Mouse (Mus musculus) forebrain, postnatal 0 days (tissue): ENCODE measurements around the gene Cmtm7. TPM values are rescaled to one million over a fixed set of nuclear protein-coding genes. Genes with fewer than 3 reads are reported as not detected.
A peak's percentile ranks its signal among the peaks of the same experiment; 100 is the strongest.

ENCODE experiments used
- ATAC-seq: fragments of 200-750 bp; cut with Nextera tagmentation; 2 replicates; pipeline ENCODE4 v1.8.0; 2017; ENCODE audit warnings: mild to moderate bottlenecking, moderate library complexity
- DNase-seq: peaks from one replicate; pipeline ENCODE4 v3.0.0-alpha.2; 2015
- H3K27ac ChIP-seq: fragments of 300-500 bp; sonication (generic); 2 replicates; pipeline ENCODE4 v1.5.1; 2014; ENCODE audit warnings: low read depth, mild to moderate bottlenecking, antibody characterized with exemption, low read length, moderate library complexity, mixed read lengths
- H3K27me3 ChIP-seq: fragments of 300-500 bp; sonication (generic); 2 replicates; pipeline ENCODE4 v1.6.1; 2014; ENCODE audit warnings: mild to moderate bottlenecking, low read length, mixed read lengths; ENCODE audit not compliant: insufficient read depth
- H3K36me3 ChIP-seq: fragments of 300-500 bp; sonication (generic); 2 replicates; pipeline ENCODE4 v1.6.1; 2014; ENCODE audit warnings: mild to moderate bottlenecking, moderate library complexity; ENCODE audit not compliant: insufficient read depth
- H3K4me1 ChIP-seq: fragments of 300-500 bp; sonication (generic); 2 replicates; pipeline ENCODE4 v1.6.1; 2014; ENCODE audit warnings: antibody characterized with exemption; ENCODE audit not compliant: insufficient read depth
- H3K4me2 ChIP-seq: fragments of 300-500 bp; sonication (generic); 2 replicates; pipeline ENCODE4 v1.6.1; 2014; ENCODE audit warnings: low read depth, mild to moderate bottlenecking, moderate library complexity
- H3K4me3 ChIP-seq: fragments of 300-500 bp; sonication (generic); 2 replicates; pipeline ENCODE4 v1.5.1; 2014; ENCODE audit warnings: low read depth, low read length, mixed read lengths
- H3K9ac ChIP-seq: fragments of 300-500 bp; sonication (generic); 2 replicates; pipeline ENCODE4 v1.6.1; 2014; ENCODE audit warnings: mild to moderate bottlenecking
- H3K9me3 ChIP-seq: fragments of 300-500 bp; sonication (generic); 2 replicates; pipeline ENCODE4 v1.6.1; 2016; ENCODE audit warnings: low read length
- CTCF ChIP-seq: sonication (generic); IDR thresholded peaks from 2 replicates; pipeline ENCODE4 v1.5.1; 2016; ENCODE audit warnings: antibody characterized with exemption, control low read depth, low read depth
- WGBS: fragments of 180-500 bp; shearing (Covaris S2); extraction: QIAGEN DNeasy Blood & Tissue Kit; methylation state at CpG from one replicate; pipeline ENCODE4 v1.1.7; 2014; 5-methylcytosine and 5-hydroxymethylcytosine counted together
- polyA plus RNA-seq: library from polyadenylated mRNA; unstranded; fragments of >200 nt; fragmentation: Nextera tagmentation; extraction: Ambion mirVana; gene quantifications from 2 replicates; pipeline ENCODE4 v1.2.1, GENCODE M21; 2015
- total RNA-seq: library from RNA; depleted of rRNA; stranded (reverse); fragments of >200 nt; gene quantifications from 2 replicates; pipeline ENCODE4 v1.2.3, GENCODE M21; 2014; rRNA removed

Gene Cmtm7
- total RNA-seq: 4.9 and 6.0 TPM in 2 replicates
- polyA plus RNA-seq: 9.5 and 11.6 TPM in 2 replicates

DNA sequence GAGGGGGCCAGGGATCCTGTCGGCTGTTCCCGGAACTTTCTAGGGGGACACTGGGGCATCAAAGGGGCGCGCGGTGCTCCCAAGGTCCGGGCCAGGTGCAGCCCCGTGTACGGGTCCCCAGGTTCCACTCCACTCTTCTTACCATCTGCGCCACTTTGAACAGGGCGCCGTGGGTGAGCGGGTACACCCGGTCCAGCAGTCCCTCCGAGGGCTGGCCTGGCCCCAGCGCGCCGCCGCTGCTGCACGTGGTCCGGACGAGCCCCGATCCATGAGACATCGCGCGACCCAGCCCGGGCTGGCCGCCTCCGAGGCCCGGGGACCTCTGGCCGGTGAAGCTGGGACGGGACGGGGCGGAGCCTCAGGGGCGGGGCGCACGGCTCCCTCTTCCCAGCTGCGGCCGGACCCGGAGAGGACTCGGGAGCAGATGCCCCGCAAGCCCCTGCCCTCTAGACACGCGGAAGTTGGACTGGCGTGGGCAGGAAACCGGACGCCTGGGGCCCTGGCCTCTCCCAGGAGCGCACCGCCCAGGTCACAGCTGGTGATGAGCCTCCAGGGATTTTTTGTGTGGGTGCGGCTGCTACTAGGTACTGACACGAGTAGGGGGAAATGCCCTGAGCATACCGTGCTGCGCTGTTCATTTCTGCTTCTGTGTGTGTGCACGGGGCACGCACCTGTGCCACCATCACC, at the start of gene Cmtm7:
TSS of gene Cmtm7 (minus strand) at position 331 of the 687 bp plus-strand sequence.
- Histone ChIP-seq H3K4me2 (peak within 1 kb of the TSS; percentile 95), H3K27me3 (peaks cover 3% of the 10 kb centered on the region; the same call in 1 of the 2 replicates), H3K9me3 (no peaks in the 10 kb centered on the region), H3K27ac (peak within 1 kb of the TSS; percentile 3; the same call in 1 of the 2 replicates), H3K4me1 (0 out of 2 replicates have a peak, but pooled peaks cover 4% of the 10 kb centered on the region), H3K9ac (peak within 1 kb of the TSS; percentile 55), H3K36me3 (no peaks in the 10 kb centered on the region), H3K4me3 (peak within 1 kb of the TSS; percentile 44)
- ATAC-seq: peak; percentile 68
- no peak for DNase-seq
- TF ChIP-seq CTCF: no peak
- WGBS: 2% methylated on average over 54 of the region's 54 CpGs

- no peak for ATAC-seq
- no peak for TF ChIP-seq CTCF
- no peak overlapping the region for H3K4me2 ChIP-seq
- no peak overlapping the region for H3K9ac ChIP-seq
- H3K27ac ChIP-seq: no peak overlapping the region
- H3K4me1 ChIP-seq: no peaks in the 10 kb centered on the region
- no peak for DNase-seq
- H3K36me3 ChIP-seq: no peaks in the 10 kb centered on the region
- no peaks in the 10 kb centered on the region for H3K9me3 ChIP-seq
- WGBS: 20% methylated on average over 7 of the region's 7 CpGs
- H3K27me3 ChIP-seq: no peaks in the 10 kb centered on the region
- H3K4me3 ChIP-seq: no peak overlapping the region
These were observed 48.7 kb upstream of the Cmtm7 start for GRCm38 (mm10) chr9:114830351-114830750.

DNA sequence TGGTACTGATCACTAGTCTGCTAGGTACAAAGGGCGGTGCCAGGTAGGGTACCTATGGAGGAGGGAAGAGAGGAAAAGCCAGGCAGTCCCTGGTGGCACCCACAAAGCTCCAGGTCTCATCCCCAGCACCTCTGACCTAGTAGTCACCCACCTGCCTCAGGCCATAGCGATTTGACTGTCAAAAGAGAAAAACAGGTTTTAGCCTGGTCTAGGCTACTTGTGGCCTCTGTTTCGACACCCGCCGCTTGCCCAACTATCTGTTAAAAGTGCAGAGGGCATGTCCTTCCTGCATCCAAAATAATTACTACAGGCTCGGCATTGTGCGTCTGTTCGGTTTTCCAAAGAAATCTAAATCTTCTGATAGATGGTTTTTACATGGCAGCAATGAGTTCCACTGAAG, 48.0 kb upstream of the Cmtm7 start:
- Histone ChIP-seq H3K27me3 (no peaks in the 10 kb centered on the region), H3K9me3 (no peaks in the 10 kb centered on the region), H3K9ac (no peak overlapping the region), H3K4me2 (no peak overlapping the region), H3K4me1 (no peaks in the 10 kb centered on the region), H3K36me3 (no peaks in the 10 kb centered on the region), H3K4me3 (no peak overlapping the region), H3K27ac (no peak overlapping the region)
- no peak for DNase-seq
- no peak for ATAC-seq
- TF ChIP-seq CTCF: no peak
- WGBS: 90% methylated on average over 8 of the region's 8 CpGs

- Histone ChIP-seq H3K4me2 (no peak overlapping the region), H3K4me3 (no peak overlapping the region), H3K27me3 (no peaks in the 10 kb centered on the region), H3K27ac (no peak overlapping the region), H3K9ac (no peak overlapping the region), H3K4me1 (no peaks in the 10 kb centered on the region), H3K9me3 (no peaks in the 10 kb centered on the region), H3K36me3 (no peaks in the 10 kb centered on the region)
- peak; percentile 26; the same call in 1 of the 2 replicates for TF ChIP-seq CTCF
- ATAC-seq (no peak), DNase-seq (no peak)
- 95% methylated on average over 6 of the region's 6 CpGs for WGBS
These were observed 46.7 kb upstream of the Cmtm7 start for GRCm38 (mm10) chr9:114828377-114828776.

- 84% methylated on average over 1 of the region's 1 CpGs for WGBS
- Histone ChIP-seq H3K4me1 (no peaks in the 10 kb centered on the region), H3K9ac (no peak overlapping the region), H3K4me2 (no peak overlapping the region), H3K36me3 (no peaks in the 10 kb centered on the region), H3K27ac (no peak overlapping the region), H3K9me3 (no peaks in the 10 kb centered on the region), H3K27me3 (no peaks in the 10 kb centered on the region), H3K4me3 (no peak overlapping the region)
- no peak for DNase-seq
- no peak for TF ChIP-seq CTCF
- ATAC-seq: no peak
These were observed 45.7 kb upstream of the Cmtm7 start for GRCm38 (mm10) chr9:114827242-114827852.

DNA sequence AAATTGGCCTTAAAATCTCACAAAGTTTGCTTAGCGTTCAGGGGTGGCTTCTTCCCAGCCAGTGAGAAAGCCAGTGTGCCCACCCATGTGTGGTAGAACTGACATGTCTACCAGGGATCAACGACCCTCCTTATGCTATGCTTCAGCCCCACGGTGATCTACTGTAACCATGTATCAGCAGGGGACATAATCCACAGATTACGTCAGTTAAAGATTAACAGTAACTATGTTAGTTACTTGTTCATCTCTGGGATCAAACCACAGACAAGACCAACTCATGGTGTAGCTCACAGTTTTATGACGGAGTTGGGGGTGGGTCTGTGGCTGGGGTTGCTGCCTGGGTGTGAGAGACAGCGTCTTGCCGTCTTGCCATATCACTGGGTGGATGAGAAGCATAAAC, 42.5 kb upstream of the Cmtm7 start:
- WGBS: 97% methylated on average over 7 of the region's 7 CpGs
- H3K36me3 ChIP-seq: no peaks in the 10 kb centered on the region
- no peak for ATAC-seq
- no peak overlapping the region for H3K4me3 ChIP-seq
- H3K4me2 ChIP-seq: no peak overlapping the region
- H3K9me3 ChIP-seq: no peaks in the 10 kb centered on the region
- DNase-seq: no peak
- H3K27me3 ChIP-seq: no peaks in the 10 kb centered on the region
- no peak for TF ChIP-seq CTCF
- H3K9ac ChIP-seq: no peak overlapping the region
- no peak overlapping the region for H3K27ac ChIP-seq
- no peaks in the 10 kb centered on the region for H3K4me1 ChIP-seq
